Mouse (Mus musculus) ES-E14 (cell line): ENCODE measurements around the gene Il17ra.

Source experiments
- HCFC1 ChIP-seq: IDR thresholded peaks from 2 replicates; pipeline ENCODE4 v1.6.1; 2012; ENCODE audit warnings: low read length, inconsistent platforms, borderline replicate concordance; ENCODE audit not compliant: insufficient read depth
- ZC3H11A ChIP-seq: IDR thresholded peaks from 2 replicates; pipeline ENCODE4 v1.6.1; 2012; ENCODE audit warnings: low read depth, mild to moderate bottlenecking, inconsistent platforms, low read length, borderline replicate concordance
- ZNF384 ChIP-seq: IDR thresholded peaks from 2 replicates; pipeline ENCODE4 v1.6.1; 2012; ENCODE audit warnings: low read depth, low read length, inconsistent platforms

DNA sequence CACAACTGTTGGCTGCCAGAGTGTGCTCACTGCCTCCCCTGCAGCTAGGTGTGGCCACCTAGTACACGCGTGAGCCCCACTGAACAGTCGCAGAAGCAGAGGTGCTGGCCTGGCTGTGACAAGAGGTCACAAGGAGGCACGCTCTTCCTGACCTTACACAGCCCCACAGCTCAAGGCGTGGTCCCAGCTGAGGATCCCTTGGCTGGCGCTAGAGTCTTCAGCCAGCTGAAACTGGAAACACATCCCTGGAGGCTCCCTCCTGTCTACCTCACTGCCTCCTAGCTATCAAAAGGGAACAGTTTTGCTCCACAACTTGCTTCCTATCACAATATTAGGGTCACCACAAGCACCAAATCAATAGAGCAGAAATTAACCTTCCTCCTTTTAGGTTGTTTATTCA is 48.2 kb downstream of the Il17ra start:
- no peak for TF ChIP-seq HCFC1
- TF ChIP-seq ZNF384, result no peak
- TF ChIP-seq ZC3H11A, result no peak
